21 mouse cellular contexts compared by ENCODE assay signal in the genomic region with DNA sequence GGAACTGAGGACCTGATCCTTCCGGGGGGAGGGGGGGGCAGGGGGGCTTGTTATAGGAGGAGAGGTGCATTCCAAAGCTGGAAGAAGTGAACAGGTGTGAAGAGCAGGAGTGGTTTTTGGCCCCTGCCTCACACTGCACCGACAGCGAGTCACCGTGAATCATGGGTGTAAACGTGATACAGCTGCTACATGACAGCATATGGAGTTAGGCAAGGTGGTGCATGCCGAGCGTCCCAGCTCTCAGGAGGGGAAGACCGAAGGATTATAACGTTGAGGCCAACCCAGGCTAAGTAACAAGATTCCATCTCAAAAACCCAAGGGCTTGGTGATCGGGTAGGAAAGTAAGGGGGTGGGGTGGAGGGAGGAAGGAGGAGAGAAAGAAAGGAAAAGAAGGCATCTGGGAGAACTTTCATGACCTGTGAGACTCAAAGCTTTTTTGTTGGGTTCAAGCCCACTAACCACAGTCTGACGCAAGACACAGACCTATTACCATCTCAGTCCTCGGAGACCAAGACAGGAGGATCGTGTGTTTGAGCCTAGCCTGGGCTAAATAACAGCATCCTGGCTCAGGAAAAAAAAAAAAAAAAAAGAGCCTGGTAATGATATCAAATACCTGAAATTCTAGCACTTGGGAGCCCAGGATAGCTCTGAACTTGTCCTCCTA. TPM values are rescaled to one million over a fixed set of nuclear protein-coding genes. Genes with fewer than 3 reads are reported as not detected.
DNase-seq lines count a peak whose midpoint lies in the region; ATAC-seq and TF ChIP-seq lines count a peak whose summit lies in the region.
"Had no signal": no experiment of that assay in that cellular context is flagged by ENCODE, and none has a peak within 500 bp of the region (broad histone marks: within the 10 kb centered on the region; RNA-seq: fewer than 3 reads in every experiment).

No protein-coding gene starts in this region.

- no peak overlapping the region for H3K27ac ChIP-seq in lung, embryonic 14.5 days (ENCODE audit: low read depth)
- peak overlapping the region; percentile 44 for H3K27ac ChIP-seq in embryonic facial prominence, embryonic 10.5 days (replicated peaks)
- H3K27ac ChIP-seq in limb, embryonic 13.5 days = peak overlapping the region; percentile 22; the same call in 1 of the 2 replicates
- H3K27ac ChIP-seq: hindbrain, embryonic 15.5 days; macrophage; midbrain, embryonic 13.5 days had no signal

- no peak for TF ChIP-seq CTCF in lung, embryonic 14.5 days (IDR thresholded peaks at IDR 0.05; ENCODE audit: low read depth)
- TF ChIP-seq CTCF in C2C12 (IDR thresholded peaks at IDR 0.05; ENCODE audit: control insufficient read depth, insufficient read depth, insufficient read length) = no peak

- DNase-seq in lung, embryonic 14.5 days = peak; percentile 25
- no peak for DNase-seq in lung, postnatal 4 days
- DNase-seq in embryonic facial prominence, embryonic 10.5 days (ENCODE audit: low spot score) = peak; percentile 23
- DNase-seq in layer of hippocampus, postnatal 36 days = no peak
- no peak for DNase-seq in B cell, adult 2 months
- DNase-seq: cerebellum, adult 9-10 months; embryo, embryonic 11 days; forebrain, postnatal 0 days; gastrocnemius, postnatal 10 days; heart, postnatal 10 days; kidney, postnatal 10 days; liver; liver, postnatal 0 days; retina, postnatal 1 day had no signal

- H3K27me3 ChIP-seq in lung, embryonic 14.5 days (ENCODE audit: insufficient read depth, low read length) = no peaks in the 10 kb centered on the region
- no peaks in the 10 kb centered on the region for H3K27me3 ChIP-seq in C2C12 (ENCODE audit: control insufficient read depth, insufficient read depth, insufficient read length)
- no peaks in the 10 kb centered on the region for H3K27me3 ChIP-seq in embryonic facial prominence, embryonic 10.5 days (replicated peaks; ENCODE audit: low read depth, poor library complexity, severe bottlenecking)
- no peaks in the 10 kb centered on the region for H3K27me3 ChIP-seq in limb, embryonic 13.5 days
- H3K27me3 ChIP-seq: hindbrain, embryonic 15.5 days; midbrain, embryonic 13.5 days; Patski had no signal

- no peaks in the 10 kb centered on the region for H3K79me2 ChIP-seq in C2C12 (ENCODE audit: control insufficient read depth, insufficient read depth)

- H3K4me3 ChIP-seq in lung, embryonic 14.5 days (ENCODE audit: low read depth, low read length) = no peak overlapping the region
- H3K4me3 ChIP-seq in C2C12 (ENCODE audit: insufficient read depth, poor library complexity, severe bottlenecking) = no peak overlapping the region
- no peak overlapping the region for H3K4me3 ChIP-seq in embryonic facial prominence, embryonic 10.5 days
- no peak overlapping the region for H3K4me3 ChIP-seq in limb, embryonic 13.5 days
- H3K4me3 ChIP-seq: hindbrain, embryonic 15.5 days; midbrain, embryonic 13.5 days had no signal

- no peaks in the 10 kb centered on the region for H3K9me3 ChIP-seq in lung, embryonic 14.5 days (ENCODE audit: low read depth, low read length)
- H3K9me3 ChIP-seq in embryonic facial prominence, embryonic 10.5 days = no peaks in the 10 kb centered on the region
- no peaks in the 10 kb centered on the region for H3K9me3 ChIP-seq in limb, embryonic 13.5 days
- H3K9me3 ChIP-seq: hindbrain, embryonic 15.5 days; midbrain, embryonic 13.5 days had no signal

- ATAC-seq in lung, embryonic 14.5 days (ENCODE audit: insufficient read depth) = no peak
- no peak for ATAC-seq in limb, embryonic 13.5 days (ENCODE audit: low FRiP score, low read depth)
- ATAC-seq: forebrain, postnatal 0 days; intestine, embryonic 16.5 days; liver, postnatal 0 days; midbrain, embryonic 13.5 days; Patski had no signal

- H3K4me1 ChIP-seq in lung, embryonic 14.5 days (ENCODE audit: insufficient read depth) = peaks cover 9% of the 10 kb centered on the region
- peaks cover 61% of the 10 kb centered on the region for H3K4me1 ChIP-seq in embryonic facial prominence, embryonic 10.5 days
- peaks cover 58% of the 10 kb centered on the region for H3K4me1 ChIP-seq in limb, embryonic 13.5 days

- H3K79me3 ChIP-seq in C2C12 (ENCODE audit: low read depth) = no peaks in the 10 kb centered on the region

- no peaks in the 10 kb centered on the region for H3K36me3 ChIP-seq in lung, embryonic 14.5 days (ENCODE audit: insufficient read depth)
- no peaks in the 10 kb centered on the region for H3K36me3 ChIP-seq in C2C12 (ENCODE audit: control insufficient read depth, insufficient read depth)
- H3K36me3 ChIP-seq in embryonic facial prominence, embryonic 10.5 days (replicated peaks) = no peaks in the 10 kb centered on the region
- H3K36me3 ChIP-seq in limb, embryonic 13.5 days = no peaks in the 10 kb centered on the region
- H3K36me3 ChIP-seq: hindbrain, embryonic 15.5 days; midbrain, embryonic 13.5 days had no signal

- H3K4me2 ChIP-seq in lung, embryonic 14.5 days = no peak overlapping the region
- no peak overlapping the region; the same call in 1 of the 2 replicates for H3K4me2 ChIP-seq in limb, embryonic 13.5 days (replicated peaks)
- H3K4me2 ChIP-seq: hindbrain, embryonic 15.5 days; midbrain, embryonic 13.5 days had no signal

- H3ac ChIP-seq in C2C12 (ENCODE audit: control insufficient read depth, insufficient read length, low read depth) = no peak overlapping the region

- H3K9ac ChIP-seq in lung, embryonic 14.5 days = no peak overlapping the region
- H3K9ac ChIP-seq in limb, embryonic 13.5 days = no peak overlapping the region
- H3K9ac ChIP-seq: forebrain, postnatal 0 days; hindbrain, embryonic 15.5 days; liver, postnatal 0 days; midbrain, embryonic 13.5 days had no signal

- 29% methylated on average over 13 of the region's 13 CpGs for WGBS in lung, embryonic 14.5 days
- 50% methylated on average over 13 of the region's 13 CpGs for WGBS in embryonic facial prominence, embryonic 10.5 days
- 26% methylated on average over 13 of the region's 13 CpGs for WGBS in limb, embryonic 13.5 days

TF ChIP-seq in C2C12, 6 proteins besides CTCF, POLR2A, EP300 and RAD21:
- TF ChIP-seq MYOD1 (IDR thresholded peaks at IDR 0.05; ENCODE audit: control insufficient read depth, insufficient read length, low read depth) = peak; percentile 94
- peak; percentile 28 for TF ChIP-seq MAX (IDR thresholded peaks at IDR 0.05)
- TF ChIP-seq FOSL1 (IDR thresholded peaks at IDR 0.05; ENCODE audit: insufficient read depth, low read length, poor library complexity, severe bottlenecking) = peak; percentile 29
- TF ChIP-seq CEBPB (IDR thresholded peaks at IDR 0.05; ENCODE audit: low read depth) = peak; percentile 83
- no peak for TF ChIP-seq USF1 (IDR thresholded peaks at IDR 0.05; ENCODE audit: low read depth)
- TF ChIP-seq MYOG (IDR thresholded peaks at IDR 0.05; ENCODE audit: control insufficient read depth, extremely low read depth, insufficient read length) = no peak
TF ChIP-seq in C2C12: peak in this region for 4.

RNA-seq across cellular contexts. Expression of gene Wasf2, which starts 18.0 kb away (rescaled TPM):
- 96.3 and 101 TPM in 2 replicates for polyA plus RNA-seq in lung, embryonic 14.5 days (2014; fragmentation: Nextera tagmentation; extraction: Ambion mirVana)
- 52.1 TPM for polyA plus RNA-seq in C2C12 (2012; fragmentation: generic; extraction: Trizol)
- polyA plus RNA-seq in embryonic facial prominence, embryonic 10.5 days (2016; fragmentation: Nextera tagmentation; extraction: Ambion mirVana) = 66.7 and 73.0 TPM in 2 replicates
- polyA plus RNA-seq in limb, embryonic 13.5 days (2015; fragmentation: Nextera tagmentation; extraction: Ambion mirVana) = 114 and 132 TPM in 2 replicates
- total RNA-seq in layer of hippocampus, postnatal 36 days (2021) = 10 to 100 TPM; 28.7 to 32.8 TPM

Comparison
In these comparisons a context has a peak if more than half of its experiments do, and no peak if none do; other contexts are left out.
1. DNase-seq: peak in lung, embryonic 14.5 days (single experiment) and embryonic facial prominence, embryonic 10.5 days (single experiment); none in lung, postnatal 4 days (0 of 2), layer of hippocampus, postnatal 36 days (0 of 2) and B cell, adult 2 months (0 of 2).